Mouse (Mus musculus) midbrain, embryonic 13.5 days (tissue): ENCODE data around the gene Cldn1. TPM values are rescaled to one million over a fixed set of nuclear protein-coding genes. Genes with fewer than 3 reads are reported as not detected.

Experiments
- ATAC-seq: fragments of 200-750 bp; cut with Nextera tagmentation; 2 replicates; pipeline ENCODE4 v1.8.0; 2017; ENCODE audit warnings: mild to moderate bottlenecking, moderate TSS enrichment, moderate library complexity
- H3K27ac ChIP-seq: fragments of 300-500 bp; sonication (generic); 2 replicates; pipeline ENCODE4 v1.5.1; 2015; ENCODE audit warnings: inconsistent platforms, mild to moderate bottlenecking, moderate library complexity
- H3K27me3 ChIP-seq: fragments of 300-500 bp; sonication (generic); 2 replicates; pipeline ENCODE4 v1.6.1; 2015; ENCODE audit warnings: mild to moderate bottlenecking, inconsistent platforms
- H3K36me3 ChIP-seq: fragments of 300-500 bp; sonication (generic); 2 replicates; pipeline ENCODE4 v1.6.1; 2015; ENCODE audit warnings: mild to moderate bottlenecking, inconsistent platforms
- H3K4me1 ChIP-seq: fragments of 300-500 bp; sonication (generic); replicated peaks from 2 replicates; pipeline ENCODE4 v1.6.1; 2015; ENCODE audit warnings: inconsistent platforms
- H3K4me2 ChIP-seq: fragments of 300-500 bp; sonication (generic); replicated peaks from 2 replicates; pipeline ENCODE4 v1.6.1; 2015; ENCODE audit warnings: moderate library complexity, mild to moderate bottlenecking, inconsistent platforms
- H3K4me3 ChIP-seq: fragments of 300-500 bp; sonication (generic); replicated peaks from 2 replicates; pipeline ENCODE4 v1.5.1; 2015; ENCODE audit warnings: mild to moderate bottlenecking, inconsistent platforms
- H3K9ac ChIP-seq: fragments of 300-500 bp; sonication (generic); replicated peaks from 2 replicates; pipeline ENCODE4 v1.6.1; 2015; ENCODE audit warnings: mild to moderate bottlenecking, inconsistent platforms
- H3K9me3 ChIP-seq: fragments of 300-500 bp; sonication (generic); 2 replicates; pipeline ENCODE4 v1.6.1; 2016; ENCODE audit warnings: mild to moderate bottlenecking, inconsistent platforms
- WGBS: fragments of 180-500 bp; shearing (Covaris S2); methylation state at CpG from one replicate; pipeline ENCODE4 v1.1.7; 2015; 5-methylcytosine and 5-hydroxymethylcytosine counted together
- polyA plus RNA-seq: library from polyadenylated mRNA; unstranded; fragments of >200 nt; fragmentation: Nextera tagmentation; extraction: Ambion mirVana; gene quantifications from 2 replicates; pipeline ENCODE4 v1.2.1, GENCODE M21; 2015

The Cldn1 gene
- 2.1 and 3.2 TPM in 2 replicates for polyA plus RNA-seq

DNA sequence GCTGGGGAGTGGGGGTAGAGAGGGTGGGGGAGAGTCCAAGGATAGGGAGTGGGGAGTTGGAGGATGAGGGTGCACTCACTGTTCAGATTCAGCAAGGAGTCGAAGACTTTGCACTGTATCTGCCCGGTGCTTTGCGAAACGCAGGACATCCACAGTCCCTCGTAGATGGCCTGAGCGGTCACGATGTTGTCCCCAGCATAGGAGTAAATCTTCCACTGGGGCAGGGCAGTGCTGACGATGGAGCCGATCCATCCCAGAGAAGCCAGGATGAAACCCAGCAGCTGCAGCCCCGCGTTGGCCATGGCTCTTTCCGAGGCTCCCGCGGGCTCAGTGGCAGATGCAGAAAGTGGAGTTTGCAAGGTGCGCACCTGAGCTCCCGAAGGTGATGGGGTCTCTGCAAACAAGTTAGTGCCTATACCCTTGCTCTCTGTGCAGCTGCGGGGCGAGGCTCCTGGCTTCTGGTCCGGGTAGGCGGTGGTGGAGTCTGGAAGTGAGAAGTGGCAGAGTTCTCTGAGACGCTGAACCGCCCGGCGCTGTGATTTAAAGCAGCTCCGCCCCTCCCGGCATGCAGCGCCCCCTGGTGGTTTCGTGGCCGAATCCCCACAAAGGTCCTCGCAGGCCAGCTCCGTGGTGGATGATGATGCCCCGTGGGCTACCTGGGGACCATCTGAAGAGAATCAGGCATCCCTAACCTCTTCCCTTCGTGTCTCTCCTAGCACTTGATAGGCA, at the start of gene Cldn1:
TSS of gene Cldn1 (minus strand) at position 517 of the 729 bp plus-strand sequence.
- no peak within 1 kb of the TSS for H3K27ac ChIP-seq
- peak; percentile 88 for ATAC-seq
- H3K4me2 ChIP-seq = peak within 1 kb of the TSS; percentile 85
- H3K36me3 ChIP-seq = no peaks in the 10 kb centered on the region
- peaks cover 10% of the 10 kb centered on the region for H3K4me1 ChIP-seq
- no peaks in the 10 kb centered on the region for H3K9me3 ChIP-seq
- H3K4me3 ChIP-seq = peak within 1 kb of the TSS; percentile 48
- H3K27me3 ChIP-seq = 0 out of 2 replicates have a peak, but pooled peaks cover 3% of the 10 kb centered on the region
- H3K9ac ChIP-seq = peak within 1 kb of the TSS; percentile 59
- 3% methylated on average over 33 of the region's 33 CpGs for WGBS

DNA sequence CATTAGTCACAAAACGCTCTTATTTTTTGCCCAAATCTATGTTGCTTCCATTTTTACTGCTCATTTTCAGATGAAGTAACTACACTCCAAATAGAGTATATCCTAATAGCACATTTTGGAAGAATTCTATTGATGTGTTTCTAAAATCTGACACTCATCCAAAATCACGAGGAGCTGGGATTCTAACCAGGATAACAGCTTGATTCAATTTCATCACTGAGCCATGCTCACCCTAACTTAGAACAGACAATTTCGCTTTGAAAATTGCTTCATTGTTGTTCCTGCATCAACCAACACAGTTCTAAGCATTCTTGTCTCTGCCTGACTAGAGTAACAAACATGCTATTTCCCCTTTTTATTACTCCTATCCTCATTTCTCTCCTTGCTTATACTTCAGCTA, 47.0 kb upstream of the Cldn1 start:
- no peak overlapping the region for H3K4me3 ChIP-seq
- H3K4me1 ChIP-seq = no peaks in the 10 kb centered on the region
- ATAC-seq = no peak
- no peak overlapping the region for H3K9ac ChIP-seq
- H3K4me2 ChIP-seq = no peak overlapping the region
- H3K27ac ChIP-seq = no peak overlapping the region
- H3K9me3 ChIP-seq = no peaks in the 10 kb centered on the region
- no peaks in the 10 kb centered on the region for H3K36me3 ChIP-seq
- no peaks in the 10 kb centered on the region for H3K27me3 ChIP-seq
- whole genome bisulfite sequencing = 92% methylated on average over 3 of the region's 3 CpGs

DNA sequence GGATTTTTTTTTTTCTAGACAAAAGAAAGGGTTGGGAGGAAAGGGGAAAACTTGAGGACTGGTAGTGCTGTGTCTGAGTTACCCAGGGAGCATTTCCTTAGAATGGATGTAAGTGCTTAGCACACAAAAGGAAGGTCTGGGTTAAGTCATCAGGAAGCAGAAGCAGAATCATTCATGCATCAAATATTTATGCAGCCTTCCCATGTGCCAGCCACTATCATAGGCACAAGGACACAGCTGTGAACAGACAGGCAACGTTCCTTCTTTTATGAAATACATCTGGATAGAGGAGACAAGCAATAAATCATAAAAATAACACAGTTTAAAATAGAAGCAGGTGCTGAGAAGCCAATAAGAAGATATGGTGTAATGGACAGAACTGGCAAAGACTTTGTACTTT, 32.4 kb upstream of the Cldn1 start:
- Histone ChIP-seq H3K4me1 (no peaks in the 10 kb centered on the region), H3K27ac (no peak overlapping the region), H3K4me2 (no peak overlapping the region), H3K4me3 (no peak overlapping the region), H3K9ac (no peak overlapping the region), H3K27me3 (no peaks in the 10 kb centered on the region), H3K36me3 (no peaks in the 10 kb centered on the region), H3K9me3 (no peaks in the 10 kb centered on the region)
- 56% methylated on average over 1 of the region's 1 CpGs for WGBS
- ATAC-seq = no peak

DNA sequence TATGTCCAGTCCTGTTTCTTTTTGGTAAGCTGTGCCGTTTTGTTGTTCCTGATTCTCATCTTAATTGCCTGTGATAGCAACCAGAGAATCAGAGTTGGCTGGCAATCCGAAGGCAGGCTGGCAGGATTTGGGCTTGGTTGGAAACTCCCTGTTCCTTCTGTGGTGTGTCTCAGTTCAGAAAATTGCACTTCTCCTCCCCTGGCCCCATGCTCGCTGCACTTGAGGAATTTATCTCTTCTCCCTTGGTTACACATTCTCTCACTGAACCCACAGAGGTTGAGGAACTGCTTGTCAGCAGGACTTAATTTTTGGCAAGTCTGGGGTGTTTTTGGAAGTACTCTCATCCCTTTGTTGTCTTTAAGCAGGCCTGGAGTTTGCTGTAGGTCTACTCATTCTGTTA, 29.3 kb upstream of the Cldn1 start:
- WGBS = 56% methylated on average over 3 of the region's 3 CpGs
- Histone ChIP-seq H3K36me3 (no peaks in the 10 kb centered on the region), H3K27me3 (no peaks in the 10 kb centered on the region), H3K27ac (no peak overlapping the region), H3K4me3 (no peak overlapping the region), H3K9ac (no peak overlapping the region), H3K4me2 (no peak overlapping the region), H3K4me1 (no peaks in the 10 kb centered on the region), H3K9me3 (no peaks in the 10 kb centered on the region)
- ATAC-seq = no peak

DNA sequence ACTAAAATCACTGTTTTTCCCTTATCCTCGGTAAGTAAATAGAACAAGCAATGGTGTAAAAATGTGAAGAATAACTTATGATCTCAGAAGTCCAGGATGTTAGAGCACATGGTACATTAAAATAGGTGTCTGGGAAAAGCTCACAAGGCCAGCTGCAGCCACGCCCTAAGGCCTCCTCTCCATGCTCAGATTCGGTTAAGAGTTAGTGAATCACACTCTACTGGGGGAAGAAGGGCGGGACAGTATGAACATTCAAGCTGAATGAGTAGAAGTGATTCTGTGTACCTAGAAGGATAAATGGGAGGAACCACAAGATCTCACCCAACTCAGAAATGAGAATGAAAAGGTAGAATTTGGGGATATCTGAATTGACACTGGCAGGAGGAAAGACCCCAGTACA, 28.9 kb upstream of the Cldn1 start:
- H3K4me1 ChIP-seq = no peaks in the 10 kb centered on the region

DNA sequence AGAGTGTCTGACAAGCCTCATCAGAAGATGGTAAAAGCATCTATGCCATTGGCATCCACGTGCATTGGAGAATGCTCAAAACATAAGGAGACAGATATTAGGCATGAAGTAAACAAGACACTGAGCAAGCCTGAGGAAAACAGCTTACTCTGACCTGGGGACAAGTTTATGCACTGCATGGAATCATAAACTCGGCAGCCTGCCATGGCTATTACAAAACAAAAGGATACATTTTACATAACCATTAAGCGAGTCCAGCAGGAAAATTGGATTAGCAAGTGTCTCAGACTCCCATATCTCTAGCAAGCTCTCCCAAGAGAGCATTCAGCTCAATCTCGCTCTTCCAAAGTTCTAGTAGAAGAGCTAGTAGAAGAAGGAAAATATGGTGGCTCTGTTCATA, 19.3 kb upstream of the Cldn1 start:
- Histone ChIP-seq H3K9ac (no peak overlapping the region), H3K27me3 (no peaks in the 10 kb centered on the region), H3K4me2 (no peak overlapping the region), H3K4me1 (no peaks in the 10 kb centered on the region), H3K36me3 (no peaks in the 10 kb centered on the region), H3K27ac (no peak overlapping the region), H3K9me3 (no peaks in the 10 kb centered on the region), H3K4me3 (no peak overlapping the region)
- WGBS = 67% methylated on average over 4 of the region's 4 CpGs
- no peak for ATAC-seq

More for the DNA sequence above, 28.9 kb upstream of the Cldn1 start:
- Histone ChIP-seq H3K27ac (no peak overlapping the region), H3K9me3 (no peaks in the 10 kb centered on the region), H3K4me3 (no peak overlapping the region), H3K4me2 (no peak overlapping the region), H3K9ac (no peak overlapping the region), H3K27me3 (no peaks in the 10 kb centered on the region), H3K36me3 (no peaks in the 10 kb centered on the region)
- ATAC-seq = no peak
- WGBS = 89% methylated on average over 4 of the region's 4 CpGs

DNA sequence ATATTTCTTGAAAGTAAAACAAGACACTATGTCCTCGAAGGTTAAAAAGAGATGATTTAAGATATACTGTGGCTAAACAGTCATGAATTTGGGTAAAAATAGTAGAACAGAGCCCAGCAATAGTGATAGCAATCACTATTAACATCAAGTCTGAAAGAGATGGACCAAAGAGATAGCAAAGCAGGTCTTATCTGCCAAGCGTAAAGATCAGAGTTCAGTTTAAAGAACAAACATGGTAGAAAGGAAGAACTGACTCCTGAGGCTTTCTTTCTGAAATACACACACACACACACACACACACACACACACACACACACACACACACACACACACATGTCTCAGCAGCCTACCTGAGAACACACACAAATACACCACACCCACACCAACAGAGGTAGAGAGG, 14.5 kb upstream of the Cldn1 start:
- Histone ChIP-seq H3K4me3 (no peak overlapping the region), H3K9me3 (no peaks in the 10 kb centered on the region), H3K9ac (no peak overlapping the region), H3K4me1 (no peaks in the 10 kb centered on the region), H3K27me3 (no peaks in the 10 kb centered on the region), H3K36me3 (no peaks in the 10 kb centered on the region), H3K4me2 (no peak overlapping the region), H3K27ac (no peak overlapping the region)
- WGBS = 90% methylated on average over 2 of the region's 2 CpGs
- ATAC-seq = no peak

DNA sequence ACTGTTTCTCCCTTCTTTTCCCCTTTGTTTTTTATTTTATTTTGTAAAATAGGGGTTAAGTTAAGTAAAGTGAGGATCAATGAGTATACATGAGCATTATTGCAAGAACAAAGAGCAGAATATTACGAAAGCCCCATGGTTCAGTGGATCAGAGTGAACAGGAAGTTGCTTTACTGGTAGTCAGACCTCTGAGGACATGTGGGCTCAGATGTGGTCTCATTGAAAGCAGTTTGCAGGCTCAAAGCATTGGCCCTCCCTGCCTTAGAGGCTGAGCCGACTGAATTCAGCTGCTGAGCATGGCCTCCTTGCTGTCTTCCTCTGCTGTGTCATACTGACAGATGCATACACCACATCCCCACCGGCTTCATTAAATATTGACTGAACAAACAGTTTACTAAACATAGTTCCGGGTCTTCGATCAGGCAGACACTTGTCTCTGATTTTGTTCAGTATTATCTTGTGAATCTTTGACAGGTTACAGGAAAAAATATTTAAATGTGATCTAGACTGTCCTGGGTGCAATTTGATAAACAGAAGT, 12.5 kb upstream of the Cldn1 start:
- 84% methylated on average over 5 of the region's 5 CpGs for WGBS
- H3K27me3 ChIP-seq = no peaks in the 10 kb centered on the region

DNA sequence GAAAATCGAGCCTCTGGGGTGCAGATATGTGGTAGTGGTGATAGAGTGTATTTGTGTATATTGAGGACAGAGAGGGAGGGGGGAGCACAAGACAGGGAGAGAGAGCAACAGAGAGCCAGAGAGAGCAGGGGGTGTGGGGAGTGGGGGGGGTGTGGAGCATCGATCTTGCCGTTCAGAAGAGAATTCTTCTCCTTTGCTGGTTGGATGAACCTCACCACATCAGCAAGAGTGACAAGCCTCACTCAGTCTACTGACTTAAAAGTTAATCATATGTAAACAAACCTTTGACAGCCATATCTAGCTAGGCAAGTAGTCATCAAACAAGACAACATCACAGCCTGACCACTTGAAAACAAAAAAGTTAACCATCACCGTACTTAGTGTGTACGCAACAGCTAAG, 5.5 kb upstream of the Cldn1 start:
- Histone ChIP-seq H3K9me3 (no peaks in the 10 kb centered on the region), H3K9ac (no peak overlapping the region), H3K4me3 (no peak overlapping the region), H3K27ac (no peak overlapping the region), H3K27me3 (no peaks in the 10 kb centered on the region), H3K4me1 (0 out of 2 replicates have a peak, but pooled peaks cover 3% of the 10 kb centered on the region), H3K4me2 (no peak overlapping the region), H3K36me3 (no peaks in the 10 kb centered on the region)
- no peak for ATAC-seq
- 88% methylated on average over 5 of the region's 5 CpGs for WGBS

More for the DNA sequence above, 12.5 kb upstream of the Cldn1 start:
- Histone ChIP-seq H3K4me1 (no peaks in the 10 kb centered on the region), H3K4me2 (no peak overlapping the region), H3K9ac (no peak overlapping the region), H3K4me3 (no peak overlapping the region), H3K9me3 (no peaks in the 10 kb centered on the region), H3K36me3 (no peaks in the 10 kb centered on the region), H3K27ac (no peak overlapping the region)
- no peak for ATAC-seq

DNA sequence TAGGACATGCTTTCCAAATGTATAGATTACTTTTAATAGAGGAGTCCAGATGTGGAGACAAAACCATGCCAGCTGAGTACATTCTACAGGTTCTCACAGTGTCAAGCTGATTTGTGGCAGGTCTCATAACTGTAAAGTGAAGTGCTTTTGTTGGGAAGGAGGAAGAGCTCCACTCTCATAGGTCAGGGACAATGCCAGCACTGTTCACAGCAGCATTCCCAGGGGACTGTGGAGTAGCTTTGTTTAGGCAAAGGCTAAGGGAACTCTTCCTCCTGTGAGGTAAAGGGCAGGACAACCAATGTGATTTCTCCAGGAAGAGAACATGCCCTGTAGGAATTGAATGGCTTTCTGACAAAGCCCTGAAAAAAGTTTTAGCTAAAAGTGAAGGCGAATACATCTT, 1.5 kb downstream of the Cldn1 start:
- no peak for ATAC-seq
- H3K4me2 ChIP-seq = no peak overlapping the region
- H3K27ac ChIP-seq = no peak overlapping the region
- H3K4me3 ChIP-seq = no peak overlapping the region
- no peak overlapping the region for H3K9ac ChIP-seq
- 94% methylated on average over 1 of the region's 1 CpGs for WGBS
- no peaks in the 10 kb centered on the region for H3K36me3 ChIP-seq
- H3K9me3 ChIP-seq = no peaks in the 10 kb centered on the region
- H3K27me3 ChIP-seq = 0 out of 2 replicates have a peak, but pooled peaks cover 3% of the 10 kb centered on the region
- peaks cover 10% of the 10 kb centered on the region for H3K4me1 ChIP-seq

DNA sequence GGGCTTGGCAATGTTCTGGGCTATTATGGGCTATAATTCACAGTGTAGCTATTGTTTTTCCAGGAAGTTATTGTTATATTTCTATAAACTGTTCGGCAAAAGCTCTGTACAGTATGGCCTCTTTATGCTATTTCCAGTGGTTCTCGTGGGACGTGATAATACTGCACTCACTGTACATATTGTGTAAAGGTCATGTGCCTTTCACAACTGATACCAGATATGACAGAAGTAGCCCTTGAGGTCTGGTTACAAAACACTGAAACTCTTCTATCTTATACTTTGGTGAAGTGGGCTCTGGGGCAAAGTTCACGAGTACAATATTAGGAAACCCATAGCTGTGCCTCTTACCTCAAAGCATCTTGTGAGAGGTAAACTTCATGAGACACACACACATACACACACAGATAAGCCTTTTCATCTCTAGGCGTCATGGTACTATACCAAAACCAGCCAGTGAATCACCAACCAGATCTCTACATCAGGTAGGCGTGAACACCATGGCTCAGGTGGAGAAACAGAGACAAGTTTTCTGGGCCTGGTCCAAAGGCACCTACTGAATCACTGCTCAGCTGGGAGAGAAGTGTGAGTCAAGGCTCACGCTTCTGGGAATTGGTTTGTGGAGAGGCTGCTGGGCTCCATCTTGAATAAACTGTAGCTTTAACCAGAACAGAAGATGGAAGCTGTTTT, 2.5 kb downstream of the Cldn1 start:
- Histone ChIP-seq H3K9me3 (no peaks in the 10 kb centered on the region), H3K4me2 (no peak overlapping the region), H3K36me3 (no peaks in the 10 kb centered on the region), H3K9ac (no peak overlapping the region), H3K27me3 (0 out of 2 replicates have a peak, but pooled peaks cover 3% of the 10 kb centered on the region), H3K4me3 (no peak overlapping the region), H3K4me1 (peaks cover 10% of the 10 kb centered on the region), H3K27ac (no peak overlapping the region)
- 90% methylated on average over 7 of the region's 7 CpGs for WGBS
- no peak for ATAC-seq

DNA sequence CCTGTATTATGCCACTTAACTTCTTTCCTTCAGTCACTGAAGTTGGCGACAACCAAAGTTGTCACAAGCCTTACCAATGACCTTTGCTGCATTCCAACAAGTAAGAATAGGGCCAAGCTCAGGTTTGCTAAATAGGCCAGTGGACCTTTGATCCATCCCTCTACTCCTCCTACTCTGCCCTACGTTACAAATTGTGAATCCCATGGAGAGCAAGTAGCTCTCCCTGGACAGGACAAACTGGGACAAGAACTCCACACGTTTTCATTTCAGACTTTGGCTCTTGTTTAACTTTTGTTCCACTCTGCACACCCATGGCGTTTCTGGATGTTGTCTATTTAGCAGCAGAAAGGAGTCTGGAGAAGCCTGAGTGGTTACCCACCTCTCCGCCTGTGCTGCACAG, 3.5 kb downstream of the Cldn1 start:
- ATAC-seq = no peak
- no peaks in the 10 kb centered on the region for H3K36me3 ChIP-seq
- H3K9me3 ChIP-seq = no peaks in the 10 kb centered on the region
- no peak overlapping the region for H3K27ac ChIP-seq
- H3K9ac ChIP-seq = no peak overlapping the region
- 0 out of 2 replicates have a peak, but pooled peaks cover 3% of the 10 kb centered on the region for H3K27me3 ChIP-seq
- H3K4me1 ChIP-seq = peaks cover 8% of the 10 kb centered on the region
- H3K4me2 ChIP-seq = no peak overlapping the region
- no peak overlapping the region for H3K4me3 ChIP-seq
- WGBS = 71% methylated on average over 5 of the region's 5 CpGs
